Mouse (Mus musculus): ENCODE data around the gene Adsl. TPM values are rescaled to one million over a fixed set of nuclear protein-coding genes. Genes with fewer than 3 reads are reported as not detected.

Adsl gene
- polyA plus RNA-seq, 1 experiment: 31.1 TPM

DNA sequence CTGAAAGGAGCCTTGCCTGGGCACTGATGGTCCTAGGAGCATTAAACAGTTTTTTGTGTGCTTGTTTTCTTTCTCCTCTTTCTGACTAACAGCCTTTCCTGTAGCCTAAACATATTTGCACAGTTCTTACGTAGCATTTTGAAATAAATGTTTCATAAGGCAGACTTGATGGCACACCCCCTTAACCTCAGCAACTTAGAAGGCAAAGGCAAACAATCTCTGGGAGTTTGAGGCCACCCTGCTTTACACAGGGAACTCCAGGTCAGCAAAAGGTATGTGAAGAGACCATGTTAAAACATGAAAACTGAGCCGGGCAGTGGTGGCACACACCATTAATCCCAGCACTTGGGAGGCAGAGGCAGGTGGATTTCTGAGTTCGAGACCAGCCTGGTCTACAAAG is 27.4 kb downstream of the Adsl start:
- Histone ChIP-seq H3K27ac (replicated peaks; ENCODE audit: low read depth, low read length) (no peak overlapping the region), H3K4me1 (ENCODE audit: control insufficient read depth, insufficient read depth, insufficient read length, low read length) (peaks cover 5% of the 10 kb centered on the region; the same call in 1 of the 2 replicates), H3K4me3 (ENCODE audit: insufficient read depth, low read depth, low read length) (no peak overlapping the region)

DNA sequence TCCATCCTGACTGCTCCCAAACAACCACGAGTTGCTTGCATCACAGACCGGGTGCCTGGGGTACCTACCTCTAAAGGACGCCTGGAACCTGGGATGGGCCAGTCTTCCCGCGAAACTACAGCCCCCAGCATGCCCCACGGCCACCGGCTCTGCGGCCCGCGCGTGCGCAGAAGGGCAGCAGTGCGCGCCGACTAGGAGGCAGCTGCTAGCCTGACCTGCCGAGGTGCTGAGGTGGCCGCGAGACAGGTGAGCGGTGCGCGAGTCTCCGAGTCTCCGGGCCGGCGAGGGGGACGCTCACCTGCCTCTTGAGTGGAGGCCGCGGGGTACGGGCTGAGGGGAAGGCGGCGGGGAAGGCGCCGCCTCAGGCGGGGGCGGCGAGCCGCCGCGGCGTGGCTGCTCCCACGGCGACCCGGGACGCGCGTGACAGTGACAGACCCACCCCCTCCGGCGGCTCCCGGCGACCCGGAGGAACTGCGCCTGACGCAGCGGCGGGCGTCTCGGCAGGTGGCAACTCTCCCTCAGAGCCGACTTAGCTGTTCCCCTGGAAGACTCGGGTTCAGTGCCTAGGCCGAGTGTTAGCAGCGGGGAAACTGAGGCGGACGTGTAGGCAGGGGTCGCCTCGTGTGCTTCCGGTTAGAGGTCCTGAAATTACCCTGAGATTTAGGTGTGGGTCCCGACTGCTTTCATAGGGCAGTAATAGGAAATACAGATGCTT is 29.5 kb downstream of the Adsl start, which contains the start of gene Sgsm3:
Gene Sgsm3 (plus strand): TSS at position 146 of the 715 bp plus-strand sequence.
- Histone ChIP-seq H3K27ac (replicated peaks; ENCODE audit: low read depth, low read length) (no peak within 1 kb of the TSS), H3K4me3 (ENCODE audit: insufficient read depth, low read depth, low read length) (peak within 1 kb of the TSS; percentile 95), H3K4me1 (ENCODE audit: control insufficient read depth, insufficient read depth, insufficient read length, low read length) (peaks cover 5% of the 10 kb centered on the region; the same call in 1 of the 2 replicates)

DNA sequence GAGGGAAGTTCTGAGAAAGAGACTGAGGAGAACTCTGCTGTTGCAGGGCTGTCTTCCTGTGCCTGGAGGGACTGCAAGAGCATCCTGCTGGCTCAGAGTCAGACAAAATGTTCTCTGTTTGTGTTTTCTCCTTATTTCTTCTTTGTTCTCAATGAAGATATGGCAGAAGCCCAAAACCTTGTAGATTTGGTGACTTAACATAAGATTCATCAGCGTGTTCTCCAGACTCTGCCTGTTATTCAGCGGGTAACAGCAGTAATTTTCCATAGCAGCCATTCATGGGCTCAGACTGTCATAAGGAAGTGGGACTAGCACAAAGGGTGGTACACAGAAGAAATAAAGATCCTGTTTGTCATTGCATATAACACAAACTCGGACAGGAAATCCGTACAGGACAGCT is 31.3 kb downstream of the Adsl start:
- H3K4me3 ChIP-seq (ENCODE audit: insufficient read depth, low read depth, low read length): 0 out of 2 replicates have a peak overlapping the region, but pooled peaks have one; percentile 5
- peak overlapping the region; percentile 0; the same call in 1 of the 2 replicates for H3K27ac ChIP-seq (replicated peaks; ENCODE audit: low read depth, low read length)

GRCm38 (mm10) chr15:80981176-80981575 is 32.9 kb downstream of the Adsl start:
- peaks cover 5% of the 10 kb centered on the region; the same call in 1 of the 2 replicates for H3K4me1 ChIP-seq (ENCODE audit: control insufficient read depth, insufficient read depth, insufficient read length, low read length)
- no peak overlapping the region for H3K4me3 ChIP-seq (ENCODE audit: insufficient read depth, low read depth, low read length)
- H3K27ac ChIP-seq (replicated peaks; ENCODE audit: low read depth, low read length): no peak overlapping the region

More for the DNA sequence above, 31.3 kb downstream of the Adsl start:
- peaks cover 5% of the 10 kb centered on the region; the same call in 1 of the 2 replicates for H3K4me1 ChIP-seq (ENCODE audit: control insufficient read depth, insufficient read depth, insufficient read length, low read length)

- Histone ChIP-seq H3K4me1 (ENCODE audit: control insufficient read depth, insufficient read depth, insufficient read length, low read length) (peaks cover 5% of the 10 kb centered on the region; the same call in 1 of the 2 replicates), H3K4me3 (ENCODE audit: insufficient read depth, low read depth, low read length) (no peak overlapping the region), H3K27ac (replicated peaks; ENCODE audit: low read depth, low read length) (no peak overlapping the region)
These were observed 35.0 kb downstream of the Adsl start for GRCm38 (mm10) chr15:80983264-80983663.

GRCm38 (mm10) chr15:80988331-80988730 is 40.0 kb downstream of the Adsl start:
- H3K27ac ChIP-seq (replicated peaks; ENCODE audit: low read depth, low read length): no peak overlapping the region
- no peak overlapping the region for H3K4me3 ChIP-seq (ENCODE audit: insufficient read depth, low read depth, low read length)
- no peaks in the 10 kb centered on the region for H3K4me1 ChIP-seq (ENCODE audit: control insufficient read depth, insufficient read depth, insufficient read length, low read length)

DNA sequence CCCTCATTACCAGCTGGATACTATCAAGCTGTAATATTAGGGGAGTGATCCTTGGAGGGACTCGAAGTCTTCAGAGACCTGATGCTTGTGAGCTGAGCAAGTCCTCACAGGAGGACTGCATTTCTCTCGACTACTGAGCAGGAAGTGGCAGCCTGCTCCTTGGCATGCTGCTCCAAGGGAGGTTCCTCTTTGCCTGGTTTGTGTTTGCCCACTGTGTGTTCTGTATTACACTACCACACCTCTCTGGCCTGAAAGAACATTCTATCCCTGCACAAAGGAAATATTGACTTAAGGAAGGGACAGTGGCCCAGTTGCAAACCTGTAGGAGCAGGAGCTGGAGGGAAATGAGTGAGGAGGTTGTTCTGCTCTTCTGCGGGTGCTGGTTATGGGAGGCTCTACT is 41.4 kb downstream of the Adsl start:
- Histone ChIP-seq H3K4me1 (ENCODE audit: control insufficient read depth, insufficient read depth, insufficient read length, low read length) (no peaks in the 10 kb centered on the region), H3K27ac (replicated peaks; ENCODE audit: low read depth, low read length) (no peak overlapping the region), H3K4me3 (ENCODE audit: insufficient read depth, low read depth, low read length) (no peak overlapping the region)

DNA sequence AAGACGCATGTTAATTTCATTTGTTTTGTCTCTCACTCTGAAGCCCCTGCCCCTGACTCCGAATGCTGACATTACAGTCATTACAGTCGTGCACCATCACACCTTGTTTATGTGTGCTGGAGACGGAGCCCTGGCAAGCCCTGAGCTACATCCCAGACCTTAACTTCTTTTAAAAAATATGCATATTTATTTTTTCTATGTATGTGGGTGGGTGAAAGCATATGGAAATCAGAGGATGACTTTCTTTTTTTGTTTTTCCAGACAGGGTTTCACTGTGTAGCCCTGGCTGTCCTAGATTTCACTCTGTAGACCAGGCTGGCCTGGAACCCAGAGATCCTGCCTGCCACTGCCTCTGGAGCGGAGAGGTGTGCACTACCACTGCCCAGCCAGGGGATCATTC is 46.7 kb downstream of the Adsl start:
- no peaks in the 10 kb centered on the region for H3K4me1 ChIP-seq (ENCODE audit: control insufficient read depth, insufficient read depth, insufficient read length, low read length)
- H3K4me3 ChIP-seq (ENCODE audit: insufficient read depth, low read depth, low read length): no peak overlapping the region
- H3K27ac ChIP-seq (replicated peaks; ENCODE audit: low read depth, low read length): no peak overlapping the region

GRCm38 (mm10) chr15:80996090-80996835 is 48.0 kb downstream of the Adsl start:
- Histone ChIP-seq H3K4me1 (ENCODE audit: control insufficient read depth, insufficient read depth, insufficient read length, low read length) (0 out of 2 replicates have a peak, but pooled peaks cover 2% of the 10 kb centered on the region), H3K4me3 (ENCODE audit: insufficient read depth, low read depth, low read length) (no peak overlapping the region), H3K27ac (replicated peaks; ENCODE audit: low read depth, low read length) (no peak overlapping the region)

GRCm38 (mm10) chr15:80997077-80997476 is 48.8 kb downstream of the Adsl start:
- Histone ChIP-seq H3K4me1 (ENCODE audit: control insufficient read depth, insufficient read depth, insufficient read length, low read length) (0 out of 2 replicates have a peak, but pooled peaks cover 2% of the 10 kb centered on the region), H3K4me3 (ENCODE audit: insufficient read depth, low read depth, low read length) (no peak overlapping the region), H3K27ac (replicated peaks; ENCODE audit: low read depth, low read length) (no peak overlapping the region)

DNA sequence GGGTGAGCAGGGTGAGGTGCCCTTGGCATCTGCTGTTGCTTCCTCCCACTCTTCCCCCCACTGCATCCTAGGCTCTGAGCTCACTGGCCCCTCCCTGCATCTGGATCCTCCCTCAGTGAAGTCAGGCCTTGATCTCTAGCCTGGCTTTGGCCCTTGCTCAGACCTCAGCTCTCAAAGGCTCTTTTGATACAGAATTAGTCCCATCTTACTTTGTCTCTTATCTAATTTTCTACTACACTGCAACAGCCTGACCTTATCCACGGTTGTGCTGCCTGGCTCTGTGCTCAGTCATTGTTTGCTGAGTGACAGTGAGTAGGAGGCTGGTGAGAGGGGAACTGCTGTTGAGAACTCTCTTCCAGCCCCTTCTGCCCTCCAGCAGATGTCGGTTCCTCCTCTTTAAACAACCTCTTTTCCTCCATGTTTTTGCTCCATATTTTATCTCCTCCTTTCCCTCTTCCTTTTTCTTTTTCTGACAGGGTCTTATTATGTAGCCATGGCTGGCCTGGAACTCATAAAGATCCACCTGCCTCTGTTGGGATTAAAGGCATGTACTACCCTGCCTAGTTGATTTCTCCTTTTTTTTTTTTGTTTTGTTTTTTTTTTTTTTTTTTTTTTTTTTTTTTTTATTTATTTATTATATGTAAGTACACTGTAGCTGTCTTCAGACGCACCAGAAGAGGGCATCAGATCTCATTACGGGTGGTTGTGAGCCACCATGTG is 52.3 kb downstream of the Adsl start:
- Histone ChIP-seq H3K4me1 (ENCODE audit: control insufficient read depth, insufficient read depth, insufficient read length, low read length) (0 out of 2 replicates have a peak, but pooled peaks cover 2% of the 10 kb centered on the region), H3K4me3 (ENCODE audit: insufficient read depth, low read depth, low read length) (no peak overlapping the region), H3K27ac (replicated peaks; ENCODE audit: low read depth, low read length) (no peak overlapping the region)

- Histone ChIP-seq H3K4me3 (ENCODE audit: insufficient read depth, low read depth, low read length) (no peak overlapping the region), H3K4me1 (ENCODE audit: control insufficient read depth, insufficient read depth, insufficient read length, low read length) (no peaks in the 10 kb centered on the region), H3K27ac (replicated peaks; ENCODE audit: low read depth, low read length) (no peak overlapping the region)
These were observed 57.9 kb downstream of the Adsl start for GRCm38 (mm10) chr15:81006127-81006735.

DNA sequence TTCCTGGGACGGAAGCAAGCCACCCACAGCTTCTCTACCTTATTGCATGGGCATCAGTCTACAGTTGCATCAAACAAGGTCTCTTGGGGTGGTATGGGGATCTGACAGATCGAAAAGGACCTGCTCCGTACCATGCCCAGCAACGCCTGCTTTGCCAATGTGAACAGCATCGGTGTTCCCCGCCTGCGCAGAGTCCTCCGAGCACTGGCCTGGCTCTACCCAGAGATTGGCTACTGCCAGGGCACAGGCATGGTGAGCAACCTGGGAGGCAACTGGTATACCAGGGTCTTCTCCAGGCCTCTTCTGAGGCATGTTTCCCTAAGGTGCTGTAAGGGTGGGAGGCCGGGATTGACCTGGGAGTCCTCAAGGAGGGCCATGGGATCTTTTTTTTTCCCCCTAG is 59.0 kb downstream of the Adsl start:
- Histone ChIP-seq H3K4me1 (ENCODE audit: control insufficient read depth, insufficient read depth, insufficient read length, low read length) (no peaks in the 10 kb centered on the region), H3K27ac (replicated peaks; ENCODE audit: low read depth, low read length) (no peak overlapping the region), H3K4me3 (ENCODE audit: insufficient read depth, low read depth, low read length) (no peak overlapping the region)

DNA sequence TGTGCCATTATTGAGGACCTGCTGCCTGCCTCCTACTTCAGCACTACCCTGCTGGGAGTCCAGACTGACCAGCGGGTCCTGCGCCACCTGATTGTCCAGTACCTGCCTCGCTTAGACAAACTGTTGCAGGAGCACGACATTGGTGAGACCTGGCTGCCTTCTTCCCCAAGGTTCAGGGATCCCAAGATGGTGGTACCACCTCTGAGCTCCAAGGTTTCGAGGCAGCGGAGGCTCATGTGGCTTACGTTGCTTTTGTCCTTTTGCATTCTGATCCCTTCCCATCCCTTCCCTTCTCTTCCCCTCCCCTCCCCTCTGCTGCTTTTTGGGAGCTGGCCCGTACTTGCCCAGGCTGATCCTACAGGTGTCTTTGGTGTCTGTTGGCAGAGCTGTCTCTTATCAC is 59.6 kb downstream of the Adsl start:
- Histone ChIP-seq H3K4me3 (ENCODE audit: insufficient read depth, low read depth, low read length) (no peak overlapping the region), H3K27ac (replicated peaks; ENCODE audit: low read depth, low read length) (no peak overlapping the region), H3K4me1 (ENCODE audit: control insufficient read depth, insufficient read depth, insufficient read length, low read length) (no peaks in the 10 kb centered on the region)

GRCm38 (mm10) chr15:81008689-81009123 is 60.4 kb downstream of the Adsl start:
- H3K4me1 ChIP-seq (ENCODE audit: control insufficient read depth, insufficient read depth, insufficient read length, low read length): no peaks in the 10 kb centered on the region
- no peak overlapping the region for H3K4me3 ChIP-seq (ENCODE audit: insufficient read depth, low read depth, low read length)
- no peak overlapping the region for H3K27ac ChIP-seq (replicated peaks; ENCODE audit: low read depth, low read length)
